Mouse (Mus musculus): ENCODE measurements around the gene Cadps. TPM values are rescaled to one million over a fixed set of nuclear protein-coding genes. Genes with fewer than 3 reads are reported as not detected.

Gene Cadps
- total and polyA plus RNA-seq, 3 experiments: 0.04 to 0.07 TPM; not detected in 1

- no peak overlapping the region for H3K27ac ChIP-seq (ENCODE audit: insufficient read depth, low read depth)
- no peak overlapping the region for H3K4me3 ChIP-seq (replicated peaks in 1 of 3; ENCODE audit: low read depth in 2 of 3, low read length in 2 of 3, poor library complexity in 1 of 3)
- no peaks in the 10 kb centered on the region for H3K79me2 ChIP-seq (replicated peaks; ENCODE audit: control insufficient read depth, extremely low read depth, insufficient read depth, poor library complexity, severe bottlenecking)
- dilution Hi-C loops (cut with MboI; ENCODE audit: extremely low pct_ligation_motif_present, extremely low pct_unique_long_range_greater_than_20kb, low sequenced_read_pairs) (no loop called here), in situ Hi-C loops (cut with MboI; ENCODE audit: low pct_ligation_motif_present, low pct_unique_long_range_greater_than_20kb, low sequenced_read_pairs) (no loop called here)
- TF ChIP-seq KAT2A (IDR thresholded peaks at IDR 0.05; ENCODE audit: insufficient replicate concordance, low read length) (no peak), ZC3H11A (IDR thresholded peaks at IDR 0.05; ENCODE audit: low read depth, low read length) (no peak), ELF1 (IDR thresholded peaks at IDR 0.05; ENCODE audit: low read depth, low read length) (no peak), MEF2A (IDR thresholded peaks at IDR 0.05; ENCODE audit: borderline replicate concordance, low read depth, low read length) (no peak), TCF12 (IDR thresholded peaks at IDR 0.05; ENCODE audit: low read depth, low read length) (no peak), CHD2 (IDR thresholded peaks at IDR 0.05; ENCODE audit: low read length) (no peak), JUN (IDR thresholded peaks at IDR 0.05; ENCODE audit: insufficient read depth, low read depth, low read length) (no peak), MAZ (IDR thresholded peaks at IDR 0.05; ENCODE audit: low read depth, low read length) (no peak), CHD1 (IDR thresholded peaks at IDR 0.05; ENCODE audit: low read depth, low read length) (no peak), UBTF (IDR thresholded peaks at IDR 0.05; ENCODE audit: low read depth, low read length) (no peak), MXI1 (IDR thresholded peaks at IDR 0.05; ENCODE audit: low read depth, low read length) (no peak), MYC (IDR thresholded peaks at IDR 0.05; ENCODE audit: low read depth, low read length) (no peak), POLR2AphosphoS2 (IDR thresholded peaks at IDR 0.05; ENCODE audit: low read depth, low read length) (no peak), BHLHE40 (IDR thresholded peaks at IDR 0.05; ENCODE audit: low read depth, low read length) (no peak), ZNF384 (IDR thresholded peaks at IDR 0.05; ENCODE audit: low read depth, low read length) (no peak)
- H3K4me2 ChIP-seq (ENCODE audit: insufficient read depth, low read depth, poor library complexity, severe bottlenecking): no peak overlapping the region
- H3K27me3 ChIP-seq (replicated peaks): no peaks in the 10 kb centered on the region
- H3K9me3 ChIP-seq (replicated peaks; ENCODE audit: low read length): no peaks in the 10 kb centered on the region
- no peak for DNase-seq (ENCODE audit: extremely low read depth)
- H3K4me1 ChIP-seq (ENCODE audit: control insufficient read depth in 1 of 2, insufficient read depth in 2 of 2): peaks cover 3 to 6% of the 10 kb centered on the region in 2 experiments; a peak in 1 of 4 replicates
- H3K36me3 ChIP-seq (replicated peaks in 1 of 2; ENCODE audit: control insufficient read depth in 1 of 2, insufficient read depth in 1 of 2, low read length in 1 of 2): no peaks in the 10 kb centered on the region
- no peak overlapping the region for H3K9ac ChIP-seq (ENCODE audit: insufficient read depth, low read depth)
Measured at GRCm38 (mm10) chr14:12838949-12839348, 16.1 kb upstream of the Cadps start.

DNA sequence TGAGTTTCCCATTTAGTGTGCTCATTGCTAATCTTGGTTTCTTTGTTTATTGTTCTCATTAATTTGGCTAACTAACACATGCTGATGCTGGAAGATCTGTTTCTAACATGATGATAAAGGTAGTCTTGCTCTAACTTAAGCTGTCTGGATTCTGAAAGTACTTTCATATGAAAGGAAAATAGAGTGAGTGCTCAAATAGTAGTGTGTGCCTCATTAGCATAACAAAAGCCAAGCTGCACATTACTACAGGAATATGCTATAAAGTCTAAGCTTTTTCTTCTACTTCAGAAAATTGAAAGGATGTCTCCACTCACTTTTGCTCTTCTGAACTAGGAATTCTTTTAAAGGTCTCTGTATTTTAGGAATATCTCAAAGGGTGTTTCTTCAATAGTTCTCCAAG is 15.4 kb upstream of the Cadps start:
- Histone ChIP-seq H3K9ac (ENCODE audit: insufficient read depth, low read depth) (no peak overlapping the region), H3K4me2 (ENCODE audit: insufficient read depth, low read depth, poor library complexity, severe bottlenecking) (no peak overlapping the region), H3K36me3 (replicated peaks in 1 of 2; ENCODE audit: control insufficient read depth in 1 of 2, insufficient read depth in 1 of 2, low read length in 1 of 2) (no peaks in the 10 kb centered on the region), H3K4me1 (ENCODE audit: control insufficient read depth in 1 of 2, insufficient read depth in 2 of 2) (peaks cover 3 to 7% of the 10 kb centered on the region in 2 experiments; a peak in 1 of 4 replicates), H3K27me3 (replicated peaks) (no peaks in the 10 kb centered on the region), H3K9me3 (replicated peaks; ENCODE audit: low read length) (no peaks in the 10 kb centered on the region), H3K27ac (ENCODE audit: insufficient read depth, low read depth) (no peak overlapping the region), H3K4me3 (replicated peaks in 1 of 3; ENCODE audit: low read depth in 2 of 3, low read length in 2 of 3, poor library complexity in 1 of 3) (no peak overlapping the region), H3K79me2 (replicated peaks; ENCODE audit: control insufficient read depth, extremely low read depth, insufficient read depth, poor library complexity, severe bottlenecking) (no peaks in the 10 kb centered on the region)
- in situ Hi-C loops (cut with MboI; ENCODE audit: low pct_ligation_motif_present, low pct_unique_long_range_greater_than_20kb, low sequenced_read_pairs) (no loop called here), dilution Hi-C loops (cut with MboI; ENCODE audit: extremely low pct_ligation_motif_present, extremely low pct_unique_long_range_greater_than_20kb, low sequenced_read_pairs) (no loop called here)
- DNase-seq (ENCODE audit: extremely low read depth): no peak
- TF ChIP-seq MXI1 (IDR thresholded peaks at IDR 0.05; ENCODE audit: low read depth, low read length) (no peak), KAT2A (IDR thresholded peaks at IDR 0.05; ENCODE audit: insufficient replicate concordance, low read length) (no peak), ZC3H11A (IDR thresholded peaks at IDR 0.05; ENCODE audit: low read depth, low read length) (no peak)
